Mouse (Mus musculus): ENCODE data around the gene Filip1l.

DNA sequence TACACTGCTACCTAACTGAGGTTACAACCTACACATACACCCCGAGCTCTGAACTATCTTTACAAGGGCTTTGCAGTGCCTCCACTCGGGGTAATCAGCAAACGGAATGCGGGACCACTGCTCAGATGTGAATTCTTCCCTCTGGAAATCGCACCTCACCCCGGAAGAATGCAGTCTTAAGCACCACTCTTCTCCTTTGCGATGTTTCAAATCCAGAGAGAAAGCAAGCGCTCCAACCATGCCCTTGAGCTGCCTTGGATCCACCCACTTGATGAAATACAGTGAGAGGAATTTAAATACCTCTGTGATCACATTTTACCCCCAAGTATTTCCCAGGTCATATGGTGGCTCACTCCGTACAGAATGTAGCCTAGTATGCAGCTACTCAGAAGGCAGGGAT, 64.1 kb downstream of the Filip1l start:
- TF ChIP-seq CTCF (IDR thresholded peaks at IDR 0.05; ENCODE audit: borderline replicate concordance, control insufficient read depth, extremely low read depth, insufficient read depth, low read length, poor library complexity) (no peak), POLR2A (IDR thresholded peaks at IDR 0.05; ENCODE audit: control insufficient read depth, extremely low read depth, insufficient read depth, low read length, poor library complexity) (no peak)
